Mouse (Mus musculus): ENCODE results near the gene Evi5.

DNA sequence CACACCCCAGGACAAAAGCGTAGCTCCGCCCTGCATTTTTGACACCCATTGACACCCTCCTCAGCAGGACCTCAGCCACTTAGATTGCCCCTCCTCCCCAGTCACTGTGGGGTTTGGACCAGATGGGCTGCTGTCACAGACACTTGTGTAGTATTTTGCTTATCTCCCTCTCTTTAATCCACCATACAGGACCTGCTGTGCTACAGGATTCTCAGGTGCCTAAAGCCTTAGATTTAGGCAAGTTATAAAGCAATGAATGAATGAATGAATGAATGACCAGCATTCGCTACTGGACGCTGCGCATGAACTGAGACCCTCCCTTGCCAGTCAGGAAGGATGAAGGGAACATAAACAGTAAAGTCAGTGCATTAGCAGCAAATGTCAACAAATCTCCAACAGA lies 154.4 kb downstream of the Evi5 start:
- no peak for TF ChIP-seq CTCF (IDR thresholded peaks at IDR 0.05; ENCODE audit: insufficient read depth, low read length)
- no peak for TF ChIP-seq POLR2A (IDR thresholded peaks at IDR 0.05; ENCODE audit: borderline replicate concordance, extremely low read depth, low read depth, low read length)
